Mouse (Mus musculus): Measurements from ENCODE around the gene Cidec. TPM values are rescaled to one million over a fixed set of nuclear protein-coding genes. Genes with fewer than 3 reads are reported as not detected.

Cidec gene
- polyA plus RNA-seq (2015; fragmentation: Nextera tagmentation; extraction: Ambion mirVana), result not detected in 2 replicates

DNA sequence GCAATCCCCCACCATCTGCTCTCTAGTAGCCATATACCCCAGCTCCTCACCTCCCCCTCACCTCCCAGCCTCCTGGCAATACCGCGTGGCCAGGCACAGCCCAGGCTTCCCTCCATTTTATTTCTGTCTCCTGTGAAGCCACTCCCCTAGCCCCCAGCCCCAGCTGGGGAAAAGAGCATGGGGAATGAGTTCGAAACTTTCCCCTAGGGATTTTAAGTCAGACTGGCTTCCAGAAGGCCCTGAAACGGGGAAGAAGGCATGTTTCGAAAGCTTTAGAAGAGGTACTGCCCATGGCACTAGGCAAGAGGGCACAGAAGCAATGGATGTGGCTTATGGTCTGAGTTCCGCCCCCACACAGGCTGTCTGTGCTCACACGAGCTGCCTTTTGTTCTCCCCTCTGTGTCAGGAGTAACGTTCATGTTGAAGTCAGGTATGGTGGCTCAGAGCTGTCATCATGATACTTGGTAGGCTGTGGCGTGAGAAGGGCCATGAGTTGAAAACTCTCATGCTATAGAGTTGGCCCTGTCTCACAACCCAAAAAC, at the start of gene Cidec:
Gene Cidec (minus strand): TSS at position 97 of the 542 bp plus-strand sequence.
- H3K27me3 ChIP-seq, result no peaks in the 10 kb centered on the region
- H3K9ac ChIP-seq, result no peak within 1 kb of the TSS
- no peak for ATAC-seq (ENCODE audit: low FRiP score, low read depth)
- H3K4me3 ChIP-seq, result no peak within 1 kb of the TSS
- H3K4me2 ChIP-seq (replicated peaks), result no peak within 1 kb of the TSS
- 73% methylated on average over 9 of the region's 9 CpGs for WGBS
- H3K36me3 ChIP-seq, result no peaks in the 10 kb centered on the region
- H3K27ac ChIP-seq, result no peak within 1 kb of the TSS
- H3K4me1 ChIP-seq, result no peaks in the 10 kb centered on the region
- H3K9me3 ChIP-seq, result no peaks in the 10 kb centered on the region

DNA sequence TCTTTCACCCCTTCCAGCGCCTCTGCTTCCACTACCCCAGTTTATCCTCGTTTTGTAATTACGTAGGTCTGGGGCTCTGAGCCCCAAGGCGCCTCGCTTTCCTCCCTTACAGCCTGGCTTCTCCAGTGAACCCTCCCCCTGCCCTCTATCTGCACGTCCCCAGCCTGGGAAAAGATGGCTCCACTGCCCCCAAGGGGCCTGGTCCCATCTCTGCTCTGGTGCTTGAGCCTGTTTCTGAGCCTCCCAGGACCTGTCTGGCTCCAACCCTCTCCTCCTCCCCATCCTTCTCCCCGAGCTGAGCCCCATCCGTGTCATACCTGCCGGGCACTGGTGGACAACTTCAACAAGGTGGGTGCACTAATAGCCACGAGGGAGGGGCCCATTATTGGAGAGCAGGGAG, 48.2 kb upstream of the Cidec start:
- no peaks in the 10 kb centered on the region for H3K9me3 ChIP-seq
- peaks cover 24% of the 10 kb centered on the region for H3K4me1 ChIP-seq
- WGBS, result 9% methylated on average over 10 of the region's 10 CpGs
- peak overlapping the region; percentile 50 for H3K4me3 ChIP-seq
- no peak for ATAC-seq (ENCODE audit: low FRiP score, low read depth)
- no peak overlapping the region for H3K27ac ChIP-seq
- peak overlapping the region; percentile 61 for H3K9ac ChIP-seq
- H3K27me3 ChIP-seq, result peaks cover 43% of the 10 kb centered on the region
- H3K36me3 ChIP-seq, result no peaks in the 10 kb centered on the region; the same call in 1 of the 2 replicates
- H3K4me2 ChIP-seq (replicated peaks), result peak overlapping the region; percentile 78

DNA sequence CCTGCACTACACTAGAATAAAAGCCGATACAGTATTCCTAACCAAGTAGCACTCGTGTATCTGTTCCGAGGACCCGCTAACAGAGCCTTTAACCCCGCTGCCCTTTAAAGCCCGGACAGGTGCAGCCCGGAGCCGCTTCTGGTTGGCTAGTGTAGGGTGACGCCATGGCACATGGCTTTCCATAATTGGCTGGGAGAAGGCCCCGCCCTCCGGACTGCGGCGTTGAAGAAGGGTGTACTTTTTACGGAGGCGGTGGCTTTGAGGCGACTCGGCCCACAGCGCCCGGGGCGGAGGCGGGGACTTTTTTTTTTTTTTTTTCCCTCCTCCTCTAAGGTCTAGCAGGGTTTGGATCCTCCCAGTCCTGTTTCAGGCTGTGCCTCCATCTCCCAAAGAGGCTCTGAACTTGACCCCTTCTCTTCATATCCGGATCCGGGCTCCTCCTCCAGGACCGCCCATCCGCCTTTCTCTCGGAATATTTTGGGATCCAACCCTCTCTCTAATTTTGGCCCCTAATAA, 47.6 kb upstream of the Cidec start, which contains the start of gene Creld1:
Gene Creld1 (plus strand): TSS at position 198 of the 516 bp plus-strand sequence.
- 0% methylated on average over 26 of the region's 26 CpGs for WGBS
- Histone ChIP-seq H3K36me3 (no peaks in the 10 kb centered on the region; the same call in 1 of the 2 replicates), H3K9me3 (no peaks in the 10 kb centered on the region), H3K27ac (no peak within 1 kb of the TSS), H3K4me1 (peaks cover 24% of the 10 kb centered on the region), H3K27me3 (peaks cover 45% of the 10 kb centered on the region), H3K4me3 (peak within 1 kb of the TSS; percentile 50), H3K9ac (peak within 1 kb of the TSS; percentile 61), H3K4me2 (replicated peaks) (peak within 1 kb of the TSS; percentile 78)
- peak; percentile 92 for ATAC-seq (ENCODE audit: low FRiP score, low read depth)

DNA sequence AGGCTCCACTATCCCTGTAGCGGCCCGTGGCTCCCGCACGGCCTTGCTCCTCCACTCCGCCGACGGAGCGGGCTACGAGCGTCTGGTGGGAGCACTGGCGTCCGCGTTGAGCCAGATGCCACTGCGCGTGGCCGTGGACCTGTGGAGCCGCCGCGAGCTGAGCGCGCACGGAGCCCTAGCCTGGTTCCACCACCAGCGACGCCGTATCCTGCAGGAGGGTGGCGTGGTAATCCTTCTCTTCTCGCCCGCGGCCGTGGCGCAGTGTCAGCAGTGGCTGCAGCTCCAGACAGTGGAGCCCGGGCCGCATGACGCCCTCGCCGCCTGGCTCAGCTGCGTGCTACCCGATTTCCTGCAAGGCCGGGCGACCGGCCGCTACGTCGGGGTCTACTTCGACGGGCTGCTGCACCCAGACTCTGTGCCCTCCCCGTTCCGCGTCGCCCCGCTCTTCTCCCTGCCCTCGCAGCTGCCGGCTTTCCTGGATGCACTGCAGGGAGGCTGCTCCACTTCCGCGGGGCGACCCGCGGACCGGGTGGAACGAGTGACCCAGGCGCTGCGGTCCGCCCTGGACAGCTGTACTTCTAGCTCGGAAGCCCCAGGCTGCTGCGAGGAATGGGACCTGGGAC, 47.0 kb upstream of the Cidec start:
- 3% methylated on average over 65 of the region's 65 CpGs for WGBS
- H3K9ac ChIP-seq, result no peak overlapping the region
- H3K4me2 ChIP-seq (replicated peaks), result peak overlapping the region; percentile 78
- H3K36me3 ChIP-seq, result no peaks in the 10 kb centered on the region
- peaks cover 48% of the 10 kb centered on the region for H3K27me3 ChIP-seq
- no peaks in the 10 kb centered on the region for H3K9me3 ChIP-seq
- H3K27ac ChIP-seq, result no peak overlapping the region
- H3K4me1 ChIP-seq, result peaks cover 22% of the 10 kb centered on the region
- peak overlapping the region; percentile 50 for H3K4me3 ChIP-seq
- no peak; the same call in none of the 2 replicates for ATAC-seq (ENCODE audit: low FRiP score, low read depth)

DNA sequence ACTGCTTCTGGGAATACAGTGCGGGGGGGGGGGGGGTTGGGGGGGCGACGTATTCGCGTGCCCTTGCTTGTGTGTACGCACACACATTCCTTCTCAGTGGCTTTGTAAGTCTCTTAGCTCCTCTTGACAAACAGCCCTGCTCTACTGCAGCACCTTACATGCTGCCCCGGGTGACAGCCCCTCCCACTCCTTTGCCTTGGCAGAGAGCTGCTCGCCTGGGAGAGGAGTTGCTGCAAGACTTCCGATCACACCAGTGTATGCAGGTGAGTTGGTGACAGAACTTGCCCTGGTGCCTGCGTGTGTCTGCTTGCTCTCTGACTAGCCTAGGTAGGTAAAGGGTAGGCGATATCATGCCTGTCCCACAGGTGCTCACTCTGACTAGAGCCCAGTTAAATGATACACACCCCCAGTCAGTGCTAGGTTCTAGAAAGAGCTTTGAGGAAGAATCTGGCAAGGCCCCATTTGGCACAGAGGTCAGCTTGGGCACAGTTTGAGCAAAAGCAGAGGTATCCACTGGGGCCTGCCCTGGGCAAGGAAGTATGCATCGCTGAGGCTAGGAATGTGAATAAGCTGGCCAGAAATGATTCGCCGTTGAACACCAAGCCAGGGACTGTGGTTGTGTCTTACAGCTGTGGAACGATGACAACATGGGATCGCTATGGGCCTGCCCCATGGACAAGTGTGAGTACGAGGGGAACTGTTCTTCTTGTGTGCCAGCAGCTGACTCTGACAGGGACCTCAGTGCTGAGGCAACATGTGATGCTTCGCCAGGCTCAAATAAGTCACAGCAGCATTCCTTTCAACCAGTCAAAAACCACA, 45.2 kb upstream of the Cidec start:
- no peak overlapping the region for H3K4me3 ChIP-seq
- H3K4me1 ChIP-seq, result peaks cover 13% of the 10 kb centered on the region
- H3K27me3 ChIP-seq, result peaks cover 60% of the 10 kb centered on the region
- no peaks in the 10 kb centered on the region for H3K9me3 ChIP-seq
- H3K4me2 ChIP-seq (replicated peaks), result no peak overlapping the region
- no peaks in the 10 kb centered on the region for H3K36me3 ChIP-seq
- no peak for ATAC-seq (ENCODE audit: low FRiP score, low read depth)
- WGBS, result 60% methylated on average over 18 of the region's 18 CpGs
- H3K27ac ChIP-seq, result no peak overlapping the region
- H3K9ac ChIP-seq, result no peak overlapping the region

DNA sequence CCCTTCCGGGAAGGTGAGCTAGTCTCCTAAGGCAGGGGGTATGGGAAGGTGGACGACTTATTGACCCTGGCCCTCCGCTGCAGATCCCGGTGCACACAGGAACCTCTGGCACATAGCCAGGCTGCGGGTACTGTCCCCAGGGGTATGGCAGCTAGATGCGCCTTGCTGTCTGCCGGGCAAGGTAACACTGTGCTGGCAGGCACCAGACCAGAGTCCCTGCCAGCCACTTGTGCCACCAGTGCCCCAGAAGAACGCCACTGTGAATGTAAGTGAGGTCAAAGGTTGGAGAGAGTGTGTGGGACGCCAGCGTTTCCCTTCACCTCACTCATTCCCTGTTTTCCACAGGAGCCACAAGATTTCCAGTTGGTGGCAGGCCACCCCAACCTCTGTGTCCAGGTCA, 43.3 kb upstream of the Cidec start:
- Histone ChIP-seq H3K4me1 (peaks cover 11% of the 10 kb centered on the region), H3K27me3 (peaks cover 60% of the 10 kb centered on the region), H3K27ac (no peak overlapping the region), H3K4me3 (no peak overlapping the region), H3K9me3 (no peaks in the 10 kb centered on the region), H3K4me2 (replicated peaks) (no peak overlapping the region), H3K36me3 (no peaks in the 10 kb centered on the region), H3K9ac (no peak overlapping the region)
- WGBS, result 83% methylated on average over 10 of the region's 10 CpGs
- no peak for ATAC-seq (ENCODE audit: low FRiP score, low read depth)

DNA sequence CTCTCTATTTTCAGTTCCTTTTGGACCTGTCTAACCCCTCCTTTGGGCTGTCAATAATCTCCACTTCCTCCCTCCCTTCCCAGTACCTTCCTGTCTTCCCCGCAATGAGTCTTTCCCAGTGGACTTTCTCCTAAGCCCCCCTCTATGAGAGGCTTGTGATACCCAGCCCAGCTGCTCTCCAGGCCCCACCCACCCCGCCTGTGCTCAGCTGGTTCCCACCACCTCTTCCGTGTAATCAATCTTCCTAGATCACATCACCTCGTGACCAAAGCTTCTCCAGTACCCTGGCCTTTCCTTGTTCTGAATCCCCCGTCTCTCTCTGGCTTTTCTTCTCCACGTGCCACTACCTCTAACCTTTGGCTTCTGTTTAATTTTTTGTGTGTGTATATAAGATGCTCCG, 41.8 kb upstream of the Cidec start:
- H3K27me3 ChIP-seq, result peaks cover 56% of the 10 kb centered on the region
- H3K9me3 ChIP-seq, result no peaks in the 10 kb centered on the region
- WGBS, result 39% methylated on average over 7 of the region's 7 CpGs
- ATAC-seq (ENCODE audit: low FRiP score, low read depth), result no peak
- no peak overlapping the region for H3K9ac ChIP-seq
- no peak overlapping the region for H3K4me3 ChIP-seq
- H3K4me2 ChIP-seq (replicated peaks), result no peak overlapping the region
- no peaks in the 10 kb centered on the region for H3K36me3 ChIP-seq
- H3K27ac ChIP-seq, result no peak overlapping the region
- peaks cover under 1% of the 10 kb centered on the region for H3K4me1 ChIP-seq

DNA sequence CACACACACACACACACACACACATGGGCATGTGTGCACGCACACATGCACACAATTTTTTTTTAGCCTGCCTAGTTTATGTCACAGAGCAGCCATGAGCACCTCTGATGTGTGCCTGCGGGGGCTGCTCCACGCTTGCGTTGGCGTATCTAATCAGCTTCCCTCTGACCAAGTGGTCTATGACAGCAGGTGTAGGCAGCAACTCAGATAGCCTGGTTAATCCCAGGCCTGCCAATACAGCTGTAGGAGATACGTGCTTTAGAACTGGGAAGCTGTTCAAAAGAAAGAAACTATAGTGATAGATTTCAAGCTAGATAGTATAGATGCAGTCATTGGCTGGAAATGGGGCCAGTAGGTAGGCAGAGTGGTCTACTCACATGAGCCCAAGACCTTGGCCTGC, 38.2 kb upstream of the Cidec start:
- H3K36me3 ChIP-seq, result no peaks in the 10 kb centered on the region
- no peaks in the 10 kb centered on the region for H3K9me3 ChIP-seq
- no peak overlapping the region for H3K27ac ChIP-seq
- no peak overlapping the region for H3K4me2 ChIP-seq (replicated peaks)
- H3K27me3 ChIP-seq, result peaks cover 55% of the 10 kb centered on the region
- H3K9ac ChIP-seq, result no peak overlapping the region
- H3K4me3 ChIP-seq, result no peak overlapping the region
- no peak for ATAC-seq (ENCODE audit: low FRiP score, low read depth)
- peaks cover 28% of the 10 kb centered on the region for H3K4me1 ChIP-seq
- 84% methylated on average over 6 of the region's 6 CpGs for WGBS

DNA sequence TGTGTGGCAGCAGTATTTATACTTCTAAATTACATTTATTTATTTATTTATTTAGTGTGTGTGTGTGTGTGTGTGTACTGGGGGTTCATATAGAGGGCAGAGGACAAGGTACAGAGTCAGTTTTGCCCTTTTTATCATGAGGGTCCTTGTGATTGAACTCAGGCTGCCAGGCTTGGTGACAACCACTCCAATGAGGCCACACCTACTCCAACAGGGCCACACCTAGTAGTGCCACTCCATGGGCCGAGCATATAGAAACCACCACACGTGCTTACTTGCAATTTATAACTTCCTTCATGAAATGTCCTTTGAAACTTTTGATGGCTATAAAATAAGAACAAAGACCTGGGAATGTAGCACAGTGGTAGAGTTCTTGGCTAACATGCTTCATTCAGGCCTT, 37.7 kb upstream of the Cidec start:
- no peak for ATAC-seq (ENCODE audit: low FRiP score, low read depth)
- H3K4me1 ChIP-seq, result peaks cover 30% of the 10 kb centered on the region
- WGBS, result 56% methylated on average over 2 of the region's 2 CpGs
- H3K27ac ChIP-seq, result no peak overlapping the region
- H3K4me3 ChIP-seq, result no peak overlapping the region
- H3K36me3 ChIP-seq, result no peaks in the 10 kb centered on the region
- peaks cover 55% of the 10 kb centered on the region for H3K27me3 ChIP-seq
- no peaks in the 10 kb centered on the region for H3K9me3 ChIP-seq
- H3K9ac ChIP-seq, result no peak overlapping the region
- no peak overlapping the region for H3K4me2 ChIP-seq (replicated peaks)

DNA sequence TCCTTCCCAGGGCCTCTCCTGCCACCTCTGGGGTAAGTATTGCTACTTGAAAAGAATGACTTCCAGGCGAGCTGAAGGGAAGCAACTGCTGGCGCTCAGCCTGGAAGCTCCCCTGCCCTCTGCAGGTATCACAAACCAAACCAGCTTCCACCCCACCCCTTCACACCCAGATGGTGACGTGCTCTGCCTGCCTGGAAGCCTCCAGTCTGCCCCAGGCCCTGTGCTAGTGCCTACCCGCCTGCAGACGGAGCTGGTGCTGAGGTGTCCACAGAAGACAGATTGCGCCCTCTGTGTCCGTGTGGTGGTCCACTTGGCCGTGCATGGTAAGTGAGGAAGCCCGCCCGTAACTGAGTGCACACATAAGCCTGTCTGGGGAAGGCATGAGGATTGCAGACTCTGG, 36.5 kb upstream of the Cidec start:
- Histone ChIP-seq H3K4me2 (replicated peaks) (peak overlapping the region; percentile 52), H3K27ac (no peak overlapping the region), H3K9ac (no peak overlapping the region; the same call in 1 of the 2 replicates), H3K36me3 (no peaks in the 10 kb centered on the region), H3K9me3 (no peaks in the 10 kb centered on the region), H3K27me3 (peaks cover 49% of the 10 kb centered on the region), H3K4me3 (no peak overlapping the region), H3K4me1 (peaks cover 30% of the 10 kb centered on the region)
- ATAC-seq (ENCODE audit: low FRiP score, low read depth), result no peak
- 51% methylated on average over 10 of the region's 10 CpGs for WGBS

DNA sequence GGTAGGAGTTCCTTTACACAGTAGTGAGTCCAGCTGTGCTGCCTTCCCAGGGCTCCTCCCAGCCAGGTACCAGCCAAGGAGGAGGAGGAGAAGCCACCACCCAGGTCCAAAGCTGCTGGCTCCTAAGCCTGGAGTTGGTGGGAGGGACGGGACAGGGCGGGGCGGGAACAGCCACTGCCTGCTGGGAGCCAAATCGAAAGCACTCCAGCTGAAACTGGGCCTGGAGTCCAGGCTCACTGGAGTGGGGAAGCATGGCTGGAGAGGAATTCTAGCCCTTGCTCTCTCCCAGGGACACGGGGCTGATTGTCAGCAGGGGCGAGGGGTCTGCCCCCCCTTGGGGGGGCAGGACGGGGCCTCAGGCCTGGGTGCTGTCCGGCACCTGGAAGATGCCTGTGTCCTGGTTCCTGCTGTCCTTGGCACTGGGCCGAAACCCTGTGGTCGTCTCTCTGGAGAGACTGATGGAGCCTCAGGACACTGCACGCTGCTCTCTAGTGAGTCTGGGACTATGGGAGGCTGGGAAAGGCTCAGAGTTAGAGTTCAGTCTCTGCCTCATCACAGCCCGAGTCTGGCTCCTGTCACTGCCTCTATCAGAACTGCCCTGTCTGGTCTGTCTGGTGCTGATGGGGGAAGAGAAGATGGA, 35.9 kb upstream of the Cidec start, which contains the start of gene Il17rc:
Gene Il17rc (plus strand): TSS at position 131 of the 640 bp plus-strand sequence.
- Histone ChIP-seq H3K27me3 (peaks cover 46% of the 10 kb centered on the region), H3K36me3 (no peaks in the 10 kb centered on the region), H3K27ac (no peak within 1 kb of the TSS), H3K4me1 (peaks cover 30% of the 10 kb centered on the region), H3K4me3 (peak within 1 kb of the TSS; percentile 26), H3K9me3 (no peaks in the 10 kb centered on the region), H3K4me2 (replicated peaks) (peak within 1 kb of the TSS; percentile 52), H3K9ac (peak within 1 kb of the TSS; percentile 55)
- no peak for ATAC-seq (ENCODE audit: low FRiP score, low read depth)
- 20% methylated on average over 12 of the region's 12 CpGs for WGBS
